Mouse (Mus musculus) liver, embryonic 16.5 days (tissue): ENCODE results near the gene Clip1. TPM values are rescaled to one million over a fixed set of nuclear protein-coding genes. Genes with fewer than 3 reads are reported as not detected.
"Not testable (repeated sequence)": the region's sequence is repeated elsewhere in the genome, so short reads cannot be mapped to it uniquely, and the experiment has no call there.

Source experiments
- ATAC-seq: fragments of 200-750 bp; cut with Nextera tagmentation; 2 replicates; pipeline ENCODE4 v1.8.0; 2017; ENCODE audit warnings: low read depth, mild to moderate bottlenecking, moderate number of reproducible peaks, moderate library complexity
- H3K27ac ChIP-seq: fragments of 300-500 bp; sonication (generic); 2 replicates; pipeline ENCODE4 v1.5.1; 2014; ENCODE audit warnings: mild to moderate bottlenecking, low read length
- H3K27me3 ChIP-seq: fragments of 300-500 bp; sonication (generic); 2 replicates; pipeline ENCODE4 v1.6.1; 2014; ENCODE audit warnings: low read depth, low read length, mixed read lengths; ENCODE audit not compliant: control insufficient read depth, insufficient read depth
- H3K36me3 ChIP-seq: fragments of 300-500 bp; sonication (generic); 2 replicates; pipeline ENCODE4 v1.6.1; 2014; ENCODE audit warnings: mild to moderate bottlenecking; ENCODE audit not compliant: control insufficient read depth, insufficient read depth
- H3K4me1 ChIP-seq: fragments of 300-500 bp; sonication (generic); 2 replicates; pipeline ENCODE4 v1.6.1; 2014; ENCODE audit warnings: low read depth, low read length, mixed read lengths; ENCODE audit not compliant: control insufficient read depth
- H3K4me2 ChIP-seq: fragments of 300-500 bp; sonication (generic); 2 replicates; pipeline ENCODE4 v1.6.1; 2014; ENCODE audit warnings: low read depth, low read length, mixed read lengths
- H3K4me3 ChIP-seq: fragments of 300-500 bp; sonication (generic); 2 replicates; pipeline ENCODE4 v1.5.1; 2014; ENCODE audit warnings: low read depth, mild to moderate bottlenecking, low read length
- H3K9ac ChIP-seq: fragments of 300-500 bp; sonication (generic); 2 replicates; pipeline ENCODE4 v1.6.1; 2014; ENCODE audit warnings: low read depth, low read length
- H3K9me3 ChIP-seq: fragments of 300-500 bp; sonication (generic); replicated peaks from 2 replicates; pipeline ENCODE4 v1.6.1; 2016; ENCODE audit warnings: low read length; ENCODE audit not compliant: control insufficient read depth
- WGBS: fragments of 180-500 bp; shearing (Covaris S2); extraction: QIAGEN DNeasy Blood & Tissue Kit; methylation state at CpG from one replicate; pipeline ENCODE4 v1.1.7; 2014; ENCODE audit not compliant: insufficient replicate concordance; 5-methylcytosine and 5-hydroxymethylcytosine counted together
- polyA plus RNA-seq: library from polyadenylated mRNA; unstranded; fragments of >200 nt; fragmentation: Nextera tagmentation; extraction: Ambion mirVana; gene quantifications from 2 replicates; pipeline ENCODE4 v1.2.1, GENCODE M21; 2015

The Clip1 gene
- 10.7 and 11.0 TPM in 2 replicates for polyA plus RNA-seq

- WGBS: 1% methylated on average over 60 of the region's 64 CpGs
- ATAC-seq: peak; percentile 73
- Histone ChIP-seq H3K27ac (peak within 1 kb of the TSS; percentile 69), H3K4me3 (peak within 1 kb of the TSS; percentile 81), H3K9ac (peak within 1 kb of the TSS; percentile 81), H3K36me3 (no peaks in the 10 kb centered on the region), H3K4me2 (peak within 1 kb of the TSS; percentile 93), H3K4me1 (peaks cover 22% of the 10 kb centered on the region), H3K27me3 (peaks cover 5% of the 10 kb centered on the region), H3K9me3 (no peaks in the 10 kb centered on the region)
These were observed at the start of gene Clip1 for GRCm38 (mm10) chr5:123684221-123685144. Gene Clip1, minus strand, starts transcription at chr5:123684618.

- H3K9ac ChIP-seq: no peak overlapping the region
- WGBS: 89% methylated on average over 2 of the region's 2 CpGs
- ATAC-seq: no peak
- no peaks in the 10 kb centered on the region for H3K27me3 ChIP-seq
- H3K4me1 ChIP-seq: no peaks in the 10 kb centered on the region
- H3K27ac ChIP-seq: no peak overlapping the region
- H3K36me3 ChIP-seq: peaks cover 57% of the 10 kb centered on the region
- no peak overlapping the region for H3K4me3 ChIP-seq
- no peak overlapping the region for H3K4me2 ChIP-seq
- no peaks in the 10 kb centered on the region for H3K9me3 ChIP-seq
These were observed 46.6 kb upstream of the Clip1 start for GRCm38 (mm10) chr5:123730981-123731380.

GRCm38 (mm10) chr5:123723816-123724215, 39.4 kb upstream of the Clip1 start:
- WGBS: 77% methylated on average over 7 of the region's 7 CpGs
- H3K9ac ChIP-seq, H3K4me3 ChIP-seq, H3K4me2 ChIP-seq, H3K4me1 ChIP-seq, H3K9me3 ChIP-seq, H3K36me3 ChIP-seq, H3K27ac ChIP-seq, ATAC-seq, H3K27me3 ChIP-seq: not testable (repeated sequence)

- ATAC-seq: peak; percentile 100
- under 1% methylated on average over 83 of the region's 83 CpGs for WGBS
These were observed 36.2 kb upstream of the Clip1 start, which contains the start of gene Zcchc8 for GRCm38 (mm10) chr5:123720328-123721311. Gene Zcchc8, minus strand, starts transcription at chr5:123721100.

GRCm38 (mm10) chr5:123714622-123715021, 30.2 kb upstream of the Clip1 start:
- H3K9me3 ChIP-seq: no peaks in the 10 kb centered on the region
- no peak overlapping the region for H3K9ac ChIP-seq
- no peak overlapping the region for H3K4me3 ChIP-seq
- 47% methylated on average over 4 of the region's 4 CpGs for WGBS
- H3K36me3 ChIP-seq: peaks cover 50% of the 10 kb centered on the region
- ATAC-seq: no peak
- H3K27me3 ChIP-seq: no peaks in the 10 kb centered on the region
- H3K27ac ChIP-seq: no peak overlapping the region
- H3K4me2 ChIP-seq: no peak overlapping the region
- H3K4me1 ChIP-seq: peaks cover 18% of the 10 kb centered on the region

More at GRCm38 (mm10) chr5:123720328-123721311, 36.2 kb upstream of the Clip1 start, which contains the start of gene Zcchc8:
- Histone ChIP-seq H3K9me3 (no peaks in the 10 kb centered on the region), H3K27ac (peak within 1 kb of the TSS; percentile 91), H3K9ac (peak within 1 kb of the TSS; percentile 95), H3K27me3 (no peaks in the 10 kb centered on the region), H3K4me3 (peak within 1 kb of the TSS; percentile 97), H3K36me3 (peaks cover 6% of the 10 kb centered on the region), H3K4me2 (peak within 1 kb of the TSS; percentile 80), H3K4me1 (peaks cover 18% of the 10 kb centered on the region)

GRCm38 (mm10) chr5:123713782-123714181, 29.4 kb upstream of the Clip1 start:
- Histone ChIP-seq H3K9ac (no peak overlapping the region), H3K4me1 (peaks cover 13% of the 10 kb centered on the region), H3K4me2 (no peak overlapping the region), H3K27me3 (no peaks in the 10 kb centered on the region), H3K27ac (no peak overlapping the region), H3K9me3 (no peaks in the 10 kb centered on the region), H3K36me3 (peaks cover 58% of the 10 kb centered on the region), H3K4me3 (no peak overlapping the region)
- WGBS: 83% methylated on average over 6 of the region's 6 CpGs
- ATAC-seq: no peak

- ATAC-seq: no peak
- Histone ChIP-seq H3K27ac (no peak overlapping the region), H3K27me3 (no peaks in the 10 kb centered on the region), H3K4me1 (no peaks in the 10 kb centered on the region), H3K4me2 (no peak overlapping the region), H3K9ac (no peak overlapping the region), H3K9me3 (no peaks in the 10 kb centered on the region), H3K36me3 (peaks cover 83% of the 10 kb centered on the region), H3K4me3 (no peak overlapping the region)
- 79% methylated on average over 4 of the region's 4 CpGs for WGBS
These were observed 25.2 kb upstream of the Clip1 start for GRCm38 (mm10) chr5:123709571-123709970.

- no peaks in the 10 kb centered on the region for H3K9me3 ChIP-seq
- no peaks in the 10 kb centered on the region for H3K4me1 ChIP-seq
- peaks cover 82% of the 10 kb centered on the region for H3K36me3 ChIP-seq
- no peak overlapping the region for H3K27ac ChIP-seq
- no peaks in the 10 kb centered on the region for H3K27me3 ChIP-seq
- no peak for ATAC-seq
- H3K9ac ChIP-seq: no peak overlapping the region
- H3K4me2 ChIP-seq: no peak overlapping the region
- 90% methylated on average over 12 of the region's 12 CpGs for WGBS
- H3K4me3 ChIP-seq: no peak overlapping the region
These were observed 24.2 kb upstream of the Clip1 start for GRCm38 (mm10) chr5:123708598-123708997.
